Mouse (Mus musculus) gastrocnemius, adult 2 months (tissue): ENCODE results near the gene Slc31a1. TPM values are rescaled to one million over a fixed set of nuclear protein-coding genes. Genes with fewer than 3 reads are reported as not detected.

Experiments
- DNase-seq: peaks from one replicate; pipeline ENCODE4 v3.0.0; 2022
- H3K27ac ChIP-seq: fragments of 200-600 bp; 2 replicates; pipeline ENCODE4 v1.8.1; 2022; ENCODE audit warnings: mild to moderate bottlenecking
- H3K4me3 ChIP-seq: fragments of 200-600 bp; 2 replicates; pipeline ENCODE4 v1.8.1; 2022; ENCODE audit warnings: mild to moderate bottlenecking, moderate library complexity
- CTCF ChIP-seq: fragments of 200-600 bp; IDR thresholded peaks from 2 replicates; pipeline ENCODE4 v1.8.1; 2022; ENCODE audit warnings: antibody characterized with exemption, mild to moderate bottlenecking, moderate library complexity
- intact Hi-C: fragments of 180-260 bp; cut with DNase I; formaldehyde crosslinking; loops from one replicate; pipeline ENCODE4 v1.15.1; 2025
- total RNA-seq, 2 experiments: library from RNA; stranded (reverse); gene quantifications; 2 replicates each; pipeline ENCODE4 v1.2.3; 2021

Slc31a1 gene
- total RNA-seq, 2 experiments from 2014 or later: 9.7 to 12.0 TPM

- intact Hi-C loops: no loop called here
- no peak overlapping the region for H3K27ac ChIP-seq
- H3K4me3 ChIP-seq: no peak overlapping the region
- no peak for DNase-seq
- no peak for TF ChIP-seq CTCF
Observed at GRCm38 (mm10) chr4:62393459-62393858, 32.9 kb downstream of the Slc31a1 start.

GRCm38 (mm10) chr4:62395806-62396205 lies 35.3 kb downstream of the Slc31a1 start:
- Histone ChIP-seq H3K4me3 (no peak overlapping the region), H3K27ac (no peak overlapping the region)
- no peak for TF ChIP-seq CTCF
- intact Hi-C loops: no loop called here
- DNase-seq: no peak

- intact Hi-C loops: no loop called here
- no peak for TF ChIP-seq CTCF
- no peak for DNase-seq
- H3K4me3 ChIP-seq: no peak overlapping the region
- H3K27ac ChIP-seq: no peak overlapping the region
Observed at GRCm38 (mm10) chr4:62397616-62398365, 37.3 kb downstream of the Slc31a1 start.

GRCm38 (mm10) chr4:62398956-62399355 lies 38.4 kb downstream of the Slc31a1 start:
- Histone ChIP-seq H3K4me3 (no peak overlapping the region), H3K27ac (no peak overlapping the region)
- no peak for DNase-seq
- intact Hi-C loops: no loop called here
- TF ChIP-seq CTCF: no peak

GRCm38 (mm10) chr4:62406133-62406532 lies 45.6 kb downstream of the Slc31a1 start:
- TF ChIP-seq CTCF: no peak
- no peak for DNase-seq
- H3K4me3 ChIP-seq: no peak overlapping the region
- no peak overlapping the region for H3K27ac ChIP-seq
- intact Hi-C loops: loop anchor here (5.0 kb wide), 3 partner anchors 44 to 116 kb away; partner anchors contain the start of genes Fkbp15 and Slc31a1

GRCm38 (mm10) chr4:62407730-62408582 lies 47.4 kb downstream of the Slc31a1 start:
- peak overlapping the region; percentile 91 for H3K4me3 ChIP-seq
- intact Hi-C loops: loop anchor here (2.0 to 5.0 kb wide), 4 partner anchors 46 to 114 kb away; partner anchors contain the start of genes Fkbp15, Hdhd3 and Slc31a1
- DNase-seq: peak; percentile 55
- peak; percentile 64 for TF ChIP-seq CTCF
- peak overlapping the region; percentile 97 for H3K27ac ChIP-seq

- peak within 1 kb of the TSS; percentile 97 for H3K27ac ChIP-seq
- intact Hi-C loops: loop anchor here (2.0 to 5.0 kb wide), 4 partner anchors 46 to 114 kb away; partner anchors contain the start of genes Fkbp15, Hdhd3 and Slc31a1
- DNase-seq: peak; percentile 98
- no peak for TF ChIP-seq CTCF
- H3K4me3 ChIP-seq: peak within 1 kb of the TSS; percentile 91
Observed at GRCm38 (mm10) chr4:62408601-62409282, 48.2 kb downstream of the Slc31a1 start, which contains the start of the genes Cdc26 and Prpf4. Gene Cdc26 (minus strand): TSS chr4:62408642. Gene Prpf4 (plus strand): TSS chr4:62408797.

GRCm38 (mm10) chr4:62409615-62410014 lies 49.1 kb downstream of the Slc31a1 start:
- Histone ChIP-seq H3K27ac (peak overlapping the region; percentile 97), H3K4me3 (peak overlapping the region; percentile 91)
- intact Hi-C loops: loop anchor here (2.0 to 5.0 kb wide), 4 partner anchors 47 to 113 kb away; partner anchors contain the start of genes Fkbp15, Hdhd3 and Slc31a1
- DNase-seq: no peak
- TF ChIP-seq CTCF: no peak

GRCm38 (mm10) chr4:62410325-62410724 lies 49.8 kb downstream of the Slc31a1 start:
- H3K27ac ChIP-seq: no peak overlapping the region
- TF ChIP-seq CTCF: no peak
- peak overlapping the region; percentile 91 for H3K4me3 ChIP-seq
- DNase-seq: no peak
- intact Hi-C loops: no loop called here

GRCm38 (mm10) chr4:62411606-62412005 lies 51.1 kb downstream of the Slc31a1 start:
- Histone ChIP-seq H3K27ac (no peak overlapping the region), H3K4me3 (no peak overlapping the region)
- intact Hi-C loops: no loop called here
- DNase-seq: no peak
- TF ChIP-seq CTCF: no peak

- intact Hi-C loops: no loop called here
- no peak for TF ChIP-seq CTCF
- no peak for DNase-seq
- H3K27ac ChIP-seq: no peak overlapping the region
- H3K4me3 ChIP-seq: no peak overlapping the region
Observed at GRCm38 (mm10) chr4:62418448-62418847, 57.9 kb downstream of the Slc31a1 start.

GRCm38 (mm10) chr4:62419091-62419490 lies 58.6 kb downstream of the Slc31a1 start:
- no peak overlapping the region for H3K4me3 ChIP-seq
- no peak overlapping the region for H3K27ac ChIP-seq
- no peak for DNase-seq
- intact Hi-C loops: no loop called here
- no peak for TF ChIP-seq CTCF
